Mouse (Mus musculus): ENCODE data around the gene Itga6.
"Not testable (repeated sequence)": the region's sequence is repeated elsewhere in the genome, so short reads cannot be mapped to it uniquely, and the experiment has no call there.

Gene Itga6

DNA sequence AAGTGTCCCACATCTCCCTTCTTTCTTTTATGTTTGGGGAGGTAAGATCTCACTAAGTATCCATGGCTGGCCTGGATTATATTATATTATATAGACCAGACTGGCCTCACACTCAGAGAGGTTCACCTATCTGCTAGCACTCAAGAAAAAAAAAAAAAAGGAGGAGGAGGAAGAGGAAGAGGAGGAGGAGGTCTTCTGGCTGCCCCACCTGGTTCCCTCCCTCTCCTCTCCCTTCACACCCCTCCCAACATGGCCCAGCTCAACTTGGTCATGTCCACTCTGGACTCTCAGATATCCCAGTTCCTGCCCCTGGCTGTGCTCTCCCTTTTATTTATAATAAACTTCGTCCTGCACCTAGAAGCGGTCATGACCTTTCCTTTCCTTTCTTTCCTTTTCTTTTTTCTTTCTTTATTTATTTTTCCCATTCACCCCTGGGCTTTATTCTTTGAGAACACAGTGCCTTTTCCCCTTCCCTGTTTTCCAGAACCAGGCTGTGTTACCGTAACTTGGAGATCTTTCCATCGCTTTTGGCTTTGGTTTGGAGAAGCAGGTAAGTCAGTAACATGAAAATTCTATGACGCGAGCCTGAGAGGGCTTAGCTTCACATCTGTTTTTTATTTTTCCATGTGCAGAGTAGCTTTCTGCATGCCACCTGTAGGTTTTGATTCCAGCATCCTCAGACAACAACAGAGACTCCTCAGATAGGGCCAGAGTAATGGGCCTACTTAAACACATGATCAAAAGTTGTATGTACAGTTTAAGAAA, at the start of gene Itga6:
Gene Itga6, plus strand, starts transcription at position 7 of the 765 bp plus-strand sequence.
- DNase-seq (ENCODE audit: low read depth), result no peak

GRCm38 (mm10) chr2:71696776-71697175, 48.6 kb upstream of the Itga6 start:
- DNase-seq (ENCODE audit: low read depth), result no peak

DNA sequence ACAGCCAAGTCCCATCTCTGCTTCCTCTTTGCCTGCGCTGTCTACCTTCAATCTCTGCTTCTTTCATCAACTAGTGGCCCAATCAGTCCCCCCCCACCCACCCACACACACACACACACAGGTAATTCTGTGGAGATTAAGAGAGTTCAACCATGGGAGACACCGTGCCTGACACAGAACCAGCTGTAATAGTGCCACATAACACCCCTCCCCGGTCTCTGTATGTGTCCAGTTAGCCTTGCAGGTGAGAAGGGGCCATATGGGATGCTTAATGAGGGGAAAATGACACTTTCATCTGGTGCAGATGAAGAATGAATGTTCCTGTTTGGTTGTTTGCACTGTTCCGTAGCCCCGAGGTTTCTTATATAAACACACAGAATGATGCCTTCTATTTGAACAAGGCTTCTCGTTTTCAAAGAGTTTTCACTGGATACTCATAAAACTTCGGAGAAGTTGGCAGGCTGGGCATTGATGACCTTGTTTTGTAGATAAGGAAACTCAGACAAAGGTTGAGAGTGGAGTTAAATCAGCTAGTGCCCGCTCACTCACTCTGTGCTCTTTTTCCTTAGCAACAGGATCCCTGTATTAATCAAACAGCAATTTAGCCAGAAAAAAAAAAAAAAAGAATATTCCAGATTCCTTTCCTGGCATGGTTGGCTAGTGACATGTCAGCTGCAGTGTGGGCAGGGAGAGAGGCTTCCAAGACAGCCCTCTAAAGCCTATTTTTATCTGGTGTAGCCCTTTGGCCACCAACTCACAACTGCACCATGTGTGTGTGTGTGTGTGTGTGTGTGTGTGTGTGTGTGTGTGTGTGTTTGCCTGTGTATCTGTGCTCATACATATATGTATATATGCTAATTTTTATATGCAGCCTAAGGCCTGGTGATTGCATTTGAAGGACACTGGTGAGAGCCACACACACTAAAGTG, 47.7 kb upstream of the Itga6 start:
- no peak for DNase-seq (ENCODE audit: low read depth)

DNA sequence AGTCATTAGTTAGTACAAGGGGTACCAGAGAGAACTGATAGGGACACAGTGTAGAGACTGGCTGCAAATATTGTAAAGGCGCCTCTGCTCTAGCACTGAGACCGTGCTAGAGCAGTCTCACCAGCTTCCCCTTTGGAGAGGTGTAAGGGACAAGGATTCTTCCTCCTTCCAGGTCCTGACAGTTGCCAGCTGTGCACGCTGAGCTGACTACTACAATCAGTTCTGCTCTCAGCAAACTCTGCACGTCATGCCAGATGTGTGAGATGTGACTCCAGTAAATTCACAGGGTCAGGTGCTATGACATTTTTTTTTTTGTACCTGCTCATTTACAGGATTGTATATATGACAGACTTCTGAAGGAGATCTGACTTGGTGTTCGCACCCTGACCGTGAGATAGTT, 47.0 kb upstream of the Itga6 start:
- DNase-seq (ENCODE audit: low read depth), result no peak

GRCm38 (mm10) chr2:71698942-71699341, 46.5 kb upstream of the Itga6 start:
- no peak for DNase-seq (ENCODE audit: low read depth)

DNA sequence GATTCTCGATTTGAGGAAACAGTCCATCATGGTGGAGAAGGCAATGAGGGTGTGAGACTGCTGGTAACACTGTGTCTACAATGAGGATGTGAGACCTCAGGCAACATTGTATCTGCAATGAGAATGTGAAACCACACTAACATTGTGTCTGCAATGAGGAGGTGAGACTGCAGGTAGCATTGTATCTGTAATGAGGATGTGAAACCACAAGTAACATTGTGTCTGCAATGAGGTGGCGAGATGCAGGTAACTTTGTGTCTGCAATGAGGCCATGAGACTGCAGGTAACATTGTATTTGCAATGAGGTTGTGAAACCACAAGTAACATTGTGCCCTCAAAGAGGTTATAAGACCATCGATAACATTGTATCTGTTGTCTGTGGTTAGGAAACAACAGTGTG, 44.1 kb upstream of the Itga6 start:
- no peak for DNase-seq (ENCODE audit: low read depth)

DNA sequence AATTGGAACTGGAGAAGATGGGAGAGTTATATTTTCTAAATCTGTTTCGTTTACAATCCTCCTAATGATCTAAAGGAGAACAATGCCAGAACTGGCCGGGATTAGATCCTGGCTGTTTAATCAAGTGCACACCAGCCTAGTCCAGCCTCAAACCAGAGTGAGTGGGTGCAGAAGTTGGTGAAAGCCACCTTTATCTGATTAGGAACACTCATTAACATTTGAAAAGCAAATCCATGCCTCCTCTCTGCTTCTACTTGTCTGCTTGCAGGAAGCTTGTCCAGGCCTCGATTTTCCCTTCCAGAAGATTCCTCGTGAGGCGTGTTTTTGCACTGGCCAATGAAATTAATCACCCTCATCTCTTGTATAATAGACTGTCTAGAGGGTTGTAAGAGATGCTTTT, 41.1 kb upstream of the Itga6 start:
- DNase-seq (ENCODE audit: low read depth), result no peak

GRCm38 (mm10) chr2:71708886-71709285, 36.5 kb upstream of the Itga6 start:
- DNase-seq (ENCODE audit: low read depth), result no peak

- no peak for DNase-seq (ENCODE audit: low read depth)
Measured at GRCm38 (mm10) chr2:71711640-71712039, 33.8 kb upstream of the Itga6 start.

GRCm38 (mm10) chr2:71714416-71714815, 31.0 kb upstream of the Itga6 start:
- no peak for DNase-seq (ENCODE audit: low read depth)

- DNase-seq (ENCODE audit: low read depth), result no peak
Measured at GRCm38 (mm10) chr2:71719005-71719386, 26.4 kb upstream of the Itga6 start.

DNA sequence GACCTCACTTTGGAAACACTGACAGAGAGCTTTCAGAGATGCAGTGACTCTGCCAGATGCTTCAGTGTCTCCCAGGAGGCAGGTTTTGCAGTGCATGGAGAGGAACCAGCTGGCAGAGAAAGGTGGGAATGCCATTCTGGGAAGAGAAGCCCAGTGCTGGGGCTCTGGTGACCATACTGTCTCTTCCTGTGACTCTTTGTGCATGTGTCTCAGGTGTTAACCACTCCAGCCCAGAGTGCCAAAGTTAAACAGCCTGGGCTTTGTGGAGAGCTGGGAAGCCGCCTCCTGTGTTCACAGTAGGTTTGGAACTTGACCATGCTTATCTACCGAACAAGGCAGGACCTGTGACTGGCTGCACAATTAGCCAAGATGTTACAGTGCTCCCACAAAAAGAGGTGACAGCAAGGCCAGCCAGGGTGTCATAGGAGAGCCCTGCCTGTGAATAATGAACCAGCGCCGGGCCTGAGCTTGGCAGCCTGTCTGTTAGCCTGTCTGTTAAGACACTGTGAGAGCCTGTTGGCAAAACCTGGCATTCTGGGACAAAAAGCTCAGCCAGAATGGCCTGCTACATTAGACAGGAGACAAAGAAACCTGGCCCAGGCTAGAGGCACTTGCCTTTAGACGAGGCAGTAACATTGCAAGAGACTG, 25.9 kb upstream of the Itga6 start:
- no peak for DNase-seq (ENCODE audit: low read depth)

GRCm38 (mm10) chr2:71720556-71720955, 24.9 kb upstream of the Itga6 start:
- DNase-seq (ENCODE audit: low read depth), result not testable (repeated sequence)

GRCm38 (mm10) chr2:71722913-71723312, 22.5 kb upstream of the Itga6 start:
- DNase-seq (ENCODE audit: low read depth), result no peak

DNA sequence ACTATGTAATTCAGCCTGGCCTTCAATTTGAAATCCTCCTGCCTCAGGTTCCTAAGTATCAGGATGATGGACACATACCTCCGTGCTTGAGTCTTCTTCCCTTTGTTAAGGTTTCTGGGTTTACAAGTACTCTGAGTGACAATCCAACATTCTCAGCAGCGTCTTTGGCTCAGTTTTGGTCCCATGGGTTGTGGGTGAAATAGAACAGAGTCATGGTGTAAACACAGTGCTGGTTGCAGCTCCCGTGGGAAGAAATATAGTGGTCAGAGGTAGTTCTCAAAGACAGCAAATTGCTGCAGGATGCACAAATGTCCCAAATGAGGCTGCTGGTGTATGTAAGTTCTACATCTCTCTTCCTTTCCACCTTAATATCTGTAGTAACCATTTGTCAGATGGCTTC, 21.8 kb upstream of the Itga6 start:
- no peak for DNase-seq (ENCODE audit: low read depth)

GRCm38 (mm10) chr2:71724028-71724427, 21.4 kb upstream of the Itga6 start:
- no peak for DNase-seq (ENCODE audit: low read depth)

DNA sequence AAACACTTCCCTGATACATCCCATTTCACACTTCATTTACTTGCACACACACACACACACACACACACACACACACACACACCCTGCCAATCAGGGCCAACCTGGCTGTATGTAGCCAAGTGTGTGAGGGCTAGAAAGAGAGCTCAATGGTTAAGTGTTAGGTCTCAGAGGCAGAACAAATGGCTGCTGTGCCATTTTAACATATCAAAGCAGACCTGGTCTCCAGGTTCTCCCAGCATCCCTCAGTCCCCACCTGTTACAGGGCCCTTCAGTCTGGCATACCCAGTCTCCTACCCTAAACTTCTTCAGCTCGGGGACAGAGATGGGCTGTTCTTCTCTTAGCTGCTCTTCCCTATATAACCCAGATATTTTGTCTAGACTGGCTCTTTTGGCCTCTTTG, 20.0 kb upstream of the Itga6 start:
- DNase-seq (ENCODE audit: low read depth), result no peak

GRCm38 (mm10) chr2:71726883-71727676, 18.3 kb upstream of the Itga6 start:
- no peak for DNase-seq (ENCODE audit: low read depth)

- no peak for DNase-seq (ENCODE audit: low read depth)
Measured at GRCm38 (mm10) chr2:71728341-71728740, 17.1 kb upstream of the Itga6 start.

GRCm38 (mm10) chr2:71728796-71729195, 16.6 kb upstream of the Itga6 start:
- no peak for DNase-seq (ENCODE audit: low read depth)

DNA sequence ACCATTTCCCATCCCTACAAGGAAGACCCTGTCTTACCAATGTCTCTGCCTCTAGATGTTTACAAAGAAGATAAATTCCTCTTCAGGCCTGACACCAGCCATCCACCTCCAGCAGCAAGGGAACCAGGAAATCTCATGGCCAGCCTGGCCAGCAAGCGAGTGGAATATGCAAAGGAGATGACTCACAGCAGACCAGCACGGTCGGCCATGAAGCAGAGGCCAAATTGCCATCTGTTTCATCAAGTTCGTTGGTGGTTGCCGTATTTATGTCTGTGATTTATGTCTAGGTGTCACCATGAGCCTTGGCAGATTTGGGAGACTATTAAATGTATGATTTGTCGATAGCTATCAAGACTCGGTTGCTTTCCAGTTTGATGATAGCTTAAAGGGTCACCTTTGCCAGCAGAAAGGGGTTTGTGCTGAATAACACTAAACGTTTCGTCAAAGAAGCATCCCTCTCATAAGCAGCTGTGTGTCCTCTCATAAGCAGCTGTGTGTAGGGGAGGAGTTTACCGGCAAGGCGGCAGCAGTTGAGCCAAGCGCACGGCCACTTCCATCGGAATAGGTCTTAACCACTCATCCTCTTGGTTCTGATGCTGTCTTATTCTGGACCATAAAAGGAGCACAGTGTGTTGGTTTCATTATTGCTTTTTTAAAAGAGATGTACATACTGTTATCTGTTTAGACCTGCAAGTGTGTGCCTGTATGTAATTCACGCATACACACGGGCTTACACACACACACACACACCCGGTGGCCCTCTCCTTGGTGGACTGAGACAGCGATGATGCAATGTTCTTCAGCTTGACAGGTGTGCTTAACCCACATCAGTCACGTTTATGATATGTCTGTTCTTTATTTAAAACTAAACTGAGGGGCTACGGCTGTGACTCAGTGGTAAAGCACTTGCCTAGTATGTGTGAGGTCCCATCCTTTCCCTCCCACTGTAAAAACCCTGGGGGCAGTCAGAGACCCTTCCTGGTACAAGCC, 14.5 kb upstream of the Itga6 start:
- no peak for DNase-seq (ENCODE audit: low read depth)

Measured in c-Kit-positive CD71-negative TER-119-negative erythroid progenitor cells, embryonic 14.5 days (primary cell).